Mouse (Mus musculus): ENCODE measurements around the gene Psmg3. TPM values are rescaled to one million over a fixed set of nuclear protein-coding genes. Genes with fewer than 3 reads are reported as not detected.

Gene Psmg3
- polyA plus RNA-seq, 1 experiment from 2014 or later, result 72.7 TPM

DNA sequence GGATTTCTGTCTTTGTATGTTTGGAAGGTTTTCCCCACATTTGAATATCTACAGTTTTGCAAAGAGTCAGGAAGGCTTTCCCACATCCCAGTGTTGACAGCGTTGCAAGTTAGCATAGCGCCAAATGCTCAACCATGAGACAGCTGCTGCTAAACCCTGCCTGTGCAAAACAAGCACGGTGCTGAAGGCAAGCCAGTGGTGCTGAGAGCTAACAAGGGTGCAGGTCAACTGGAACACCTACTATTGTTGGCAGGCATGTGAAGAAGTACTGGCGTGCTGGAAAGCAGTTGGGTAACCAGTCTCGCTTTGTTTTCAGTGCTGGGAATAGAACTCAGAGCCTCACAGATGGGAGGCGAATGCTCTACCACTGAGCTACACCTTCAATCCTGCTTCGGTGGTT, 9.0 kb upstream of the Psmg3 start:
- 86% methylated on average over 7 of the region's 7 CpGs for WGBS
- Histone ChIP-seq H3K4me3 (ENCODE audit: low read depth, low read length) (no peak overlapping the region), H3K9me3 (ENCODE audit: control insufficient read depth, low read depth, low read length) (no peaks in the 10 kb centered on the region), H3K27me3 (ENCODE audit: control insufficient read depth, insufficient read depth, low read length) (no peaks in the 10 kb centered on the region), H3K36me3 (ENCODE audit: control insufficient read depth, insufficient read depth, low read length) (no peaks in the 10 kb centered on the region), H3K4me1 (ENCODE audit: control insufficient read depth, insufficient read depth, low read length) (no peaks in the 10 kb centered on the region), H3K27ac (ENCODE audit: low read length) (no peak overlapping the region), H3K4me2 (replicated peaks; ENCODE audit: low read depth, low read length) (no peak overlapping the region), H3K9ac (replicated peaks; ENCODE audit: low read depth, low read length) (no peak overlapping the region)
- no peak for ATAC-seq (ENCODE audit: insufficient number of reproducible peaks, insufficient read depth, low FRiP score, low read depth)

DNA sequence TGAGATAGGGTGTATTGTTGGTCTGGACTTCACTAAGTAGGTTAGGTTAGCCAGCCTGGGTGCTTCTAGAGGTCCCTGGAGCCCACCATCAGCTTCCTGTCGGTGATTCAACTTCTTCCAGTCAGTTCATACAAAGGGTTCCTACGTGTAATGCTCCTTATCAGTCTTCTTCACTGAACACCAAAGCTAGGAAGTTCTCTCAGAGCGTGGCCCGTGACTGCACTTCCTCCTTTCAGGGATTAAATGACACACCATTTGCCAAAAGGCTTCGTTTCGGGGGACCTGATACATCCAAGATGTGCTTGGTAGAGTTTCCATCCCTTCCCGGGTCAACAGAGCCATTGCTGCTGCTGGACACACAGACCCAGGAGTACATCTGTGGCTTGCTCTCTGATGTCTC, 5.4 kb upstream of the Psmg3 start:
- no peak for ATAC-seq (ENCODE audit: insufficient number of reproducible peaks, insufficient read depth, low FRiP score, low read depth)
- H3K36me3 ChIP-seq (ENCODE audit: control insufficient read depth, insufficient read depth, low read length), result no peaks in the 10 kb centered on the region
- no peak overlapping the region for H3K4me3 ChIP-seq (ENCODE audit: low read depth, low read length)
- 74% methylated on average over 7 of the region's 7 CpGs for WGBS
- H3K4me2 ChIP-seq (replicated peaks; ENCODE audit: low read depth, low read length), result no peak overlapping the region
- H3K27ac ChIP-seq (ENCODE audit: low read length), result no peak overlapping the region
- H3K4me1 ChIP-seq (ENCODE audit: control insufficient read depth, insufficient read depth, low read length), result no peaks in the 10 kb centered on the region
- no peak overlapping the region for H3K9ac ChIP-seq (replicated peaks; ENCODE audit: low read depth, low read length)
- no peaks in the 10 kb centered on the region for H3K9me3 ChIP-seq (ENCODE audit: control insufficient read depth, low read depth, low read length)
- no peaks in the 10 kb centered on the region for H3K27me3 ChIP-seq (ENCODE audit: control insufficient read depth, insufficient read depth, low read length)

DNA sequence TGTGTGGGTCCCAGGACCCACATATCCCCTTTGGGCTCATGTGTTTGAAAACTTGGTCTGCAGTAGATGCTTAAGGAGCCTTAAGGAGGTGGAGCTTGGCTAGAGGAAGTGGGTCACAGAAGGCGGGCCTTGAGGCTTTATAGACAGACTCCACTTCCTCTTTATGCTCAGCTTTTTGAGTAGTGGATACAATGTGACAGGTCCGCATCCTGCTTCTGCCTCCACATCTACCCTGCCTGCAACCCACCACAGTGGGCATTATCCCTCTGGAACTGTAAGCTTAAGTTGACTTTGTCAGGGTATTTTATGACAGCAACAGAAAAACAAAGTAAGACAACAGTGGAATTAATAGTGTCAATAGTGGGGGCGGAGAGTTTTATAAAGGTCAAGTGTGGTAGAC, 4.0 kb upstream of the Psmg3 start:
- ATAC-seq (ENCODE audit: insufficient number of reproducible peaks, insufficient read depth, low FRiP score, low read depth), result no peak
- H3K4me3 ChIP-seq (ENCODE audit: low read depth, low read length), result no peak overlapping the region
- WGBS, result 77% methylated on average over 3 of the region's 3 CpGs
- H3K4me2 ChIP-seq (replicated peaks; ENCODE audit: low read depth, low read length), result no peak overlapping the region
- no peaks in the 10 kb centered on the region for H3K9me3 ChIP-seq (ENCODE audit: control insufficient read depth, low read depth, low read length)
- H3K9ac ChIP-seq (replicated peaks; ENCODE audit: low read depth, low read length), result no peak overlapping the region
- H3K27me3 ChIP-seq (ENCODE audit: control insufficient read depth, insufficient read depth, low read length), result no peaks in the 10 kb centered on the region
- no peaks in the 10 kb centered on the region for H3K36me3 ChIP-seq (ENCODE audit: control insufficient read depth, insufficient read depth, low read length)
- no peak overlapping the region for H3K27ac ChIP-seq (ENCODE audit: low read length)
- H3K4me1 ChIP-seq (ENCODE audit: control insufficient read depth, insufficient read depth, low read length), result peaks cover 4% of the 10 kb centered on the region

DNA sequence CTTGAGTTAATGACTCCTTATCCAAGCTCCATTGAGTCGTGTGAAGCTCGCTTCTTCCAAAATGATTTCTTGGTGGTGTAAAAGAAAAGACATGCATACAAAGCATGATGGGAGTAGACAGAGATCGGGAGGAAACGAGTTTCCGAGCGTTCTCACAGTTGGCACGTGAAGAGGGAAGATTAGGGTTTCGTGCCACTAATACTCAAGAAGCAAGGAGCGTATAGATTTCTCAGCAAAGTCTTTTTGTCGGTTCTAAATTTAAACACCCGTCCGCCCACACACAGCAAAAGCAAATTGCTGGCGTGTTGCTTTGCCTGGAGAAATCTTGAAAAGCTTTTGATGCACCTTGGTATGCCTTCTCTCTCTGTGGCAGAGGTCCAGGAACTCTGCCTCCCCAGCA, 2.7 kb upstream of the Psmg3 start:
- WGBS, result 76% methylated on average over 13 of the region's 13 CpGs
- no peak for ATAC-seq (ENCODE audit: insufficient number of reproducible peaks, insufficient read depth, low FRiP score, low read depth)
- Histone ChIP-seq H3K4me1 (ENCODE audit: control insufficient read depth, insufficient read depth, low read length) (peaks cover 8% of the 10 kb centered on the region), H3K27ac (ENCODE audit: low read length) (no peak overlapping the region), H3K36me3 (ENCODE audit: control insufficient read depth, insufficient read depth, low read length) (no peaks in the 10 kb centered on the region), H3K9ac (replicated peaks; ENCODE audit: low read depth, low read length) (no peak overlapping the region), H3K4me2 (replicated peaks; ENCODE audit: low read depth, low read length) (no peak overlapping the region), H3K27me3 (ENCODE audit: control insufficient read depth, insufficient read depth, low read length) (no peaks in the 10 kb centered on the region), H3K4me3 (ENCODE audit: low read depth, low read length) (no peak overlapping the region), H3K9me3 (ENCODE audit: control insufficient read depth, low read depth, low read length) (no peaks in the 10 kb centered on the region)

DNA sequence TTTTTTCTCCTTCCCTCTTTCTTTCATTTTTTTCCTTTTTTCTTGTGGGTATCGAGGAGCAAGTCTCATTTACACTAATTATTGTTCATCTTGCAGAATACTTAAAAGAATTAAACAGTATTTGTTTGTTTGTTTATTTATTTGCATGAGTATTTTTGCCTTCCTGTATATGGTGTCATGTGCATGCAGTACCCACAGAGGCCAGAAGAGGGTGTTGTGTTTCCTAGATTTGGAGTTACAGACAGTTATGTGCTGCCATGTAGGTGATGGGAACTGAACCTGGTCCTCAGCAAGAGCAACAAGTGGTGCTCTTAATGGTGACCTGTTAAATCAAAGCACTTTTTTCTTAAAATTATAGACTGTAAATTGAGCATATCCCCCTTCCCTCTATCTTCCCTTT, 908 bp upstream of the Psmg3 start:
- H3K36me3 ChIP-seq (ENCODE audit: control insufficient read depth, insufficient read depth, low read length), result peaks cover 7% of the 10 kb centered on the region; the same call in 1 of the 2 replicates
- no peaks in the 10 kb centered on the region for H3K27me3 ChIP-seq (ENCODE audit: control insufficient read depth, insufficient read depth, low read length)
- no peak overlapping the region for H3K9ac ChIP-seq (replicated peaks; ENCODE audit: low read depth, low read length)
- H3K27ac ChIP-seq (ENCODE audit: low read length), result no peak overlapping the region
- H3K4me1 ChIP-seq (ENCODE audit: control insufficient read depth, insufficient read depth, low read length), result peaks cover 8% of the 10 kb centered on the region
- H3K9me3 ChIP-seq (ENCODE audit: control insufficient read depth, low read depth, low read length), result no peaks in the 10 kb centered on the region
- H3K4me3 ChIP-seq (ENCODE audit: low read depth, low read length), result no peak overlapping the region
- WGBS, result 92% methylated on average over 1 of the region's 1 CpGs
- H3K4me2 ChIP-seq (replicated peaks; ENCODE audit: low read depth, low read length), result no peak overlapping the region
- ATAC-seq (ENCODE audit: insufficient number of reproducible peaks, insufficient read depth, low FRiP score, low read depth), result no peak

DNA sequence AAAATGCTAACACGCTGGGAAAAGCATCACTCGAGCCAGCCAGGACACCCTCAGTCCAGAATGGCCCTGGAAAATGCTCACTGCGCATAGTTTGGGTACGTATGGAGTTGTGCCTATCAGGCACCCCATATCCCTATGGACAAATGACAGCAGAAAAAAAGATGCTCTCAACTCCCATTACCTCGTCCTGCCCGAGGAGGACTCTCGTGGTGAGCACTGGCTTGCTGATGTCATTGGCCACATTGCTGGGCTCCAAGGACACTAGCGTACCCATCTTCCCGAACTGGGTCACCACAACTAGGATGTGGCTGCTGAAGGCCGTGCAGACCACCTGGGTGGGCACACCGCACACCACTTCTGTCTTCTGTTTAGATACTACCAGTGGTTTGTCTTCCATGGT, 738 bp downstream of the Psmg3 start:
- Histone ChIP-seq H3K36me3 (ENCODE audit: control insufficient read depth, insufficient read depth, low read length) (peaks cover 7% of the 10 kb centered on the region; the same call in 1 of the 2 replicates), H3K4me1 (ENCODE audit: control insufficient read depth, insufficient read depth, low read length) (peaks cover 8% of the 10 kb centered on the region), H3K4me2 (replicated peaks; ENCODE audit: low read depth, low read length) (peak overlapping the region; percentile 97), H3K4me3 (ENCODE audit: low read depth, low read length) (peak overlapping the region; percentile 92), H3K9me3 (ENCODE audit: control insufficient read depth, low read depth, low read length) (no peaks in the 10 kb centered on the region), H3K9ac (replicated peaks; ENCODE audit: low read depth, low read length) (peak overlapping the region; percentile 74), H3K27ac (ENCODE audit: low read length) (no peak overlapping the region; the same call in 1 of the 2 replicates), H3K27me3 (ENCODE audit: control insufficient read depth, insufficient read depth, low read length) (no peaks in the 10 kb centered on the region)
- 42% methylated on average over 11 of the region's 11 CpGs for WGBS
- no peak for ATAC-seq (ENCODE audit: insufficient number of reproducible peaks, insufficient read depth, low FRiP score, low read depth)

DNA sequence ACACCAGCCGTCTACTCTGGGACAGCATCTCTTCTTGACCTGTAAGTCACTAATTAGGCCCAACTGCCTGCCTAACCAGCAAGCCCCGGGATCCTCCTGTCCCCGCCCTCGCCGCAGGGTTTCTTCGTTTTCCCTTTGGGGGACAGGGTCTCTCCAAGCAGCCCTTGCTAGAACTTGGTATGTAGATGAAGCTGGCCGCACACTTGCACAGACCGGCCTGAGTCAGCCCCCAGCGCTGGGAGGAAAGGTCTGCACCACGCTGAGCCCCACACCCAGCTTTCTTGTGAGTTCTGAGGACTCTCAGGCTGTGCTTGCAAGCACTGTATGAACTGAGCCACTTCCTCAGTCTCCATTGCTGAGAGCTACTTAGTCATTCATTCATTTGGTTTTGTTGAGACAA, 2.2 kb downstream of the Psmg3 start:
- no peaks in the 10 kb centered on the region for H3K9me3 ChIP-seq (ENCODE audit: control insufficient read depth, low read depth, low read length)
- H3K4me1 ChIP-seq (ENCODE audit: control insufficient read depth, insufficient read depth, low read length), result peaks cover 8% of the 10 kb centered on the region
- 94% methylated on average over 10 of the region's 10 CpGs for WGBS
- no peak overlapping the region for H3K4me3 ChIP-seq (ENCODE audit: low read depth, low read length)
- peaks cover 7% of the 10 kb centered on the region; the same call in 1 of the 2 replicates for H3K36me3 ChIP-seq (ENCODE audit: control insufficient read depth, insufficient read depth, low read length)
- no peak overlapping the region for H3K4me2 ChIP-seq (replicated peaks; ENCODE audit: low read depth, low read length)
- no peaks in the 10 kb centered on the region for H3K27me3 ChIP-seq (ENCODE audit: control insufficient read depth, insufficient read depth, low read length)
- no peak for ATAC-seq (ENCODE audit: insufficient number of reproducible peaks, insufficient read depth, low FRiP score, low read depth)
- no peak overlapping the region for H3K9ac ChIP-seq (replicated peaks; ENCODE audit: low read depth, low read length)
- H3K27ac ChIP-seq (ENCODE audit: low read length), result no peak overlapping the region

DNA sequence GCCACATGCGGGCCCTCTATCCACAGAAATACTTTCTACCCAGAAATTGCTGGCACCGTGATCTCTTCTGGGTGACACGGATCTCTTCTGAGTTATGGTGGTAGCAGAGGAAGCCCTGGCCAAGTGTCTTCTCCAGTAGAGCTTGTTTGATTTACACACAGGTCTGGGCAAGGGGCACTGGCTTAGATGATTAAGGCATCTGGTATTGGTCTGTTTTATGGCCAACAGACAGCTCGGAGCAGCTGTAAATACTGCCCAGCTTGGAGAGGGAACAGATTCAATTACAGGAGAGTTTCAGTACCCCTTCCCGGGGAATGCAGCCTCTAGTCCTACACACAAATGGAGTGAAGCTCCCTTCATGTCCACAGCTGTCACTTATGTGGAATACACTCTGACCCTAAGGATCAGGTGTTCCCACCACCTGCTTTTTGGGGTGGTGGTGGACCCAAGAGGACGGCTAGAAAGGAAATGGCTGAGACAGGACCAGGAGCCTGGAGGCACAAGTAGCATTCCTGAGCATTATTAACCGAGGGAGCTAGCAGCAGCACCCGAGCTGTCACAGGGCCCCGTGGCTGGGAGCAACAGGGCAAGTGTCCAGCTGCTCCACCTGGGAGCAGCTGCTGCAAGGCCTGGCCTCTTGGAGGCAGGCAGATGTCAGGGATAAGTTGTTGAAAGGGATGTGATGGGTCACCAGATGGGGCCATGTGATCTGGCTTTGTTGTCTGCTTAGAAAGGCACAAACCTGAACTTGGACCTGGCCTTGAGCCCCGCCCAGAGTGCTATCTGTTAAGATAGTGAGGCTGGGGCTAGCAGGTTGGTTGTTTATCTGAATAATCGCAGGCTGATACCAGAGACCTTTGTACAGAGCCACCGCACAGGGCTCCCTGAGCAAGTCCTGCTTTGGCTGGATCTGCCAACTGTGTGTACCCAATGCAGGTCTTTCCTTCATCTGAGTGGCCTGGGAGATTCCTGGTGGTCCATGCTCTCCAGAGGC, 4.9 kb downstream of the Psmg3 start:
- H3K9ac ChIP-seq (replicated peaks; ENCODE audit: low read depth, low read length), result no peak overlapping the region
- H3K36me3 ChIP-seq (ENCODE audit: control insufficient read depth, insufficient read depth, low read length), result peaks cover 7% of the 10 kb centered on the region; the same call in 1 of the 2 replicates
- H3K4me2 ChIP-seq (replicated peaks; ENCODE audit: low read depth, low read length), result no peak overlapping the region
- H3K4me1 ChIP-seq (ENCODE audit: control insufficient read depth, insufficient read depth, low read length), result peaks cover 8% of the 10 kb centered on the region
- H3K27ac ChIP-seq (ENCODE audit: low read length), result no peak overlapping the region
- no peaks in the 10 kb centered on the region for H3K27me3 ChIP-seq (ENCODE audit: control insufficient read depth, insufficient read depth, low read length)
- WGBS, result 64% methylated on average over 12 of the region's 12 CpGs
- no peak overlapping the region for H3K4me3 ChIP-seq (ENCODE audit: low read depth, low read length)
- H3K9me3 ChIP-seq (ENCODE audit: control insufficient read depth, low read depth, low read length), result no peaks in the 10 kb centered on the region
- ATAC-seq (ENCODE audit: insufficient number of reproducible peaks, insufficient read depth, low FRiP score, low read depth), result no peak
